Mouse (Mus musculus): ENCODE data around the gene Acacb.

- no peak for TF ChIP-seq FLI1 (IDR thresholded peaks at IDR 0.05; ENCODE audit: low read length)
- TF ChIP-seq GATA1 (IDR thresholded peaks at IDR 0.05; ENCODE audit: borderline replicate concordance, low read length) = no peak
These were observed 973 bp downstream of the Acacb start for GRCm38 (mm10) chr5:114147043-114147972.
